Mouse (Mus musculus) naive thymus-derived CD4-positive, alpha-beta T cell, adult 5 months (primary cell): Measurements from ENCODE around the gene Cd300e. TPM values are rescaled to one million over a fixed set of nuclear protein-coding genes. Genes with fewer than 3 reads are reported as not detected.

ENCODE experiments used
- polyA plus RNA-seq: library from polyadenylated mRNA; unstranded; fragments of 100-300 nt; shearing (Covaris generic); gene quantifications from one replicate; pipeline ENCODE4 v1.2.1, GENCODE M21; 2017

The Cd300e gene
- not detected for polyA plus RNA-seq

DNA sequence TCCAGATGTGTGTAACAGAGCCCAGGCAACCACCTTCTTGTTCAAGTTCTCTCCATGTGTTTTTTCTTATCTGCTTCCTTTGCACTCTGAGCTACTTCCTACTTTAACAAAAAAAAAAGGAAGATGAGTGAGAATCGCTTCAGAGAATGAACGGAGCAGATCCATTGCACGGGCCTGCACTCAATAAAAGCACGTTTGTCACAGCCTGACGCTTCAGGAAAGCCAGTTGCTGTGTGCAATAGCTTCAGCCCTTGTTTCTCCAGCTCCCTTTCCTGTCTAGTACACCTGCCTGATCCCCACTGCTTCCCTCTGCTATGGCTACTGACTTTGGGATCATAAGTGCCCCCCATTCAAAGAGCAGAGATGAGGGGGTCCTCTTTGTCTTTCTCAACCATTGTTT lies at the start of gene Cd300e:
Gene Cd300e (minus strand): TSS at position 101 of the 400 bp plus-strand sequence.

DNA sequence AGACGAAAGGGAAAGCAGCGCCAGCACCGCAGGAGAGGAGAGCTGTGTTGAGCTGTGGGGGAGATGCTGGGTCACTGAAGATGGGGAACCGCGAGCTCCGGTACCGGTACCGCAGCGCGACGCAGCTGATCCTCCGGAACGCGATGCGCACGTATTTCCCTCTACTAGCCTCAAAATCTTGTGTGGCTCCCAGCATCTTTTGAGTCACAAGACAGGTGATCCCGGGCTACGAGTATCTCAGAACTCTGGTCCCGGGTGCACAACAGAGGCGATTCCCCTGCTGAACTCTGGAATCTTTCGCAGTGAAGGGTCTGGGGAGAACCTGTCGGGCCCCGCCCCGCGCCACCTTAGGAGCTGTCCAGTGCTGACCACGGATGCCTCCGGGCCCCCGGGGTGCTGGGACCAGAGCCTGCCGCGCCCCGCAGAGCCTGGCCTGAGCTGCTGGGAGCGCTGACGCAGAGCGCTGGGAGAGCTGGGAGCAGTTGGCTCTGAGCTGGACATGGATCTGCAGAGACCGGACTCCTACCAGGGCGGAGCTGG lies 29.5 kb upstream of the Cd300e start, which contains the start of gene Rab37:
Gene Rab37 (plus strand): TSS at position 70 of the 540 bp plus-strand sequence.

DNA sequence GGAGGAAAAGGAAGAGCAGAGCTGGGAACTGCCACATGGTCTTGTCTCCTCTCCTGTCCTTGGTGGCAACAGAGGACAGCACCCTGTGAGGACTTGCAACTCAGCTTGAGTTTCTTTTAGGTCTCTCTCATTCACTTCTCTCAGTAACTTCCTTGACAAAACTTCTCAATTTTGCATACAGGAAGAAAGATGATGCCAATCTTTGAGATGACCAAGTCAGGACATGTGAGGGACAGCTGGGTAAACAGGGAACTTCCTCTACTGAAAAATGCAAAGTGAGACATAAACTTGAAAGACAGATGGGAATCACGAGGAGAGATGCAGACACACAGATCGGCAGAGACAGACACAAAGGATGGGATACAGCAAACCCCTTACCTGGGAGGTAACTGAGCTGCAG lies 13.7 kb downstream of the Cd300e start, which contains the start of gene Cd300ld3:
Gene Cd300ld3 (minus strand): TSS at position 151 of the 400 bp plus-strand sequence.

GRCm38 (mm10) chr11:115037669-115038068 lies 24.3 kb downstream of the Cd300e start, which contains the start of gene Cd300ld5:
Cd300ld5 (minus strand) TSS chr11:115037769.

GRCm38 (mm10) chr11:115026912-115027311 lies 35.1 kb downstream of the Cd300e start, which contains the start of gene Cd300ld4:
Cd300ld4 (minus strand) TSS chr11:115027012.

GRCm38 (mm10) chr11:115016093-115016492 lies 45.9 kb downstream of the Cd300e start, which contains the start of gene Cd300ld2:
Cd300ld2 (minus strand) TSS chr11:115016193.

Other genes with a start within 250 kb of the Cd300e start
- gene Gprc5c, start 211.0 kb downstream of the Cd300e start, polyA plus RNA-seq, result not detected
- 0.07 TPM for gene Cd300a, start 172.1 kb downstream of the Cd300e start, polyA plus RNA-seq
- not detected for gene Cd300lb, start 127.8 kb downstream of the Cd300e start, polyA plus RNA-seq
- not detected for gene Cd300c, start 93.0 kb downstream of the Cd300e start, polyA plus RNA-seq
- not detected for gene Cd300ld, start 72.3 kb downstream of the Cd300e start, polyA plus RNA-seq
- not detected for gene Cd300c2, start 60.3 kb downstream of the Cd300e start, polyA plus RNA-seq
- gene Cd300ld2, start 46.0 kb downstream of the Cd300e start, polyA plus RNA-seq, result not detected
- not detected for gene Cd300ld4, start 35.2 kb downstream of the Cd300e start, polyA plus RNA-seq
- not detected for gene Cd300ld5, start 24.4 kb downstream of the Cd300e start, polyA plus RNA-seq
- not detected for gene Cd300ld3, start 13.8 kb downstream of the Cd300e start, polyA plus RNA-seq
- 45.1 TPM for gene Rab37, start 29.3 kb upstream of the Cd300e start, polyA plus RNA-seq
- gene Cd300lf, start 71.8 kb upstream of the Cd300e start, polyA plus RNA-seq, result 0.29 TPM
- gene Slc9a3r1, start 101.2 kb upstream of the Cd300e start, polyA plus RNA-seq, result 167 TPM
- 11.7 TPM for gene Tmem104, start 125.3 kb upstream of the Cd300e start, polyA plus RNA-seq
- 9.5 TPM for gene Nat9, start 125.7 kb upstream of the Cd300e start, polyA plus RNA-seq
- gene Grin2c, start 205.1 kb upstream of the Cd300e start, polyA plus RNA-seq, result not detected
- gene Fdxr, start 214.9 kb upstream of the Cd300e start, polyA plus RNA-seq, result 16.2 TPM
- gene Fads6, start 235.5 kb upstream of the Cd300e start, polyA plus RNA-seq, result 0.27 TPM
- not detected for gene Otop2, start 245.0 kb upstream of the Cd300e start, polyA plus RNA-seq